Mouse (Mus musculus): ENCODE data around the gene Des. TPM values are rescaled to one million over a fixed set of nuclear protein-coding genes. Genes with fewer than 3 reads are reported as not detected.

Des gene
- polyA plus RNA-seq, 1 experiment from 2014 or later: 1.5 TPM

- H3K4me1 ChIP-seq: peaks cover 9% of the 10 kb centered on the region
- H3K27ac ChIP-seq: no peak overlapping the region
- no peak overlapping the region for H3K9ac ChIP-seq
- H3K9me3 ChIP-seq: no peaks in the 10 kb centered on the region
- 73% methylated on average over 13 of the region's 13 CpGs for WGBS
- ATAC-seq (replicated peaks): no peak
- H3K36me3 ChIP-seq (replicated peaks): no peaks in the 10 kb centered on the region
- H3K4me2 ChIP-seq: no peak overlapping the region
- peaks cover 38% of the 10 kb centered on the region for H3K27me3 ChIP-seq (replicated peaks)
- H3K4me3 ChIP-seq: no peak overlapping the region
These were observed 783 bp upstream of the Des start for GRCm38 (mm10) chr1:75359346-75359745.

DNA sequence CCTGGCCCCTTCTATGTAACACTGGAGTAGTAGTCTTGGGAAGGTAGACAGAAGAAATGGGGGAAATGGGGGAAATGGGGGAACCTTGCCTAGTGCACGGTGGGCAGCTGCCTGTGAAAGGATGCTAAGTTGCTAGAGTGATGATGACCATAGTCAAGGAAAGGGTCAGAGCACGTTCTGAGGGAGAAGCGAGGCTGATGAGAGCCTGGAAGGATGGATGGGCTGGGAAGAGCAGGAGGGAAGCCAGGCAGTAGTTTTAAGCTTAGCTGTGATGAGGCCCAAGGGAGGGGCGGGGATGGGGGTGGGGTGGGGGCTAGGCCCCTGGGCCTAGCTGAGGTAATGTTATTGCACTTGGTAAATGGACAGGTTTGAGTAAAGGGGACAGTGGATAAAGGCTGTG lies 994 bp downstream of the Des start:
- Histone ChIP-seq H3K4me1 (peaks cover 9% of the 10 kb centered on the region), H3K27me3 (replicated peaks) (peaks cover 38% of the 10 kb centered on the region), H3K36me3 (replicated peaks) (no peaks in the 10 kb centered on the region), H3K9ac (no peak overlapping the region), H3K27ac (no peak overlapping the region), H3K9me3 (no peaks in the 10 kb centered on the region), H3K4me2 (no peak overlapping the region), H3K4me3 (no peak overlapping the region)
- 51% methylated on average over 4 of the region's 4 CpGs for WGBS
- ATAC-seq (replicated peaks): no peak

DNA sequence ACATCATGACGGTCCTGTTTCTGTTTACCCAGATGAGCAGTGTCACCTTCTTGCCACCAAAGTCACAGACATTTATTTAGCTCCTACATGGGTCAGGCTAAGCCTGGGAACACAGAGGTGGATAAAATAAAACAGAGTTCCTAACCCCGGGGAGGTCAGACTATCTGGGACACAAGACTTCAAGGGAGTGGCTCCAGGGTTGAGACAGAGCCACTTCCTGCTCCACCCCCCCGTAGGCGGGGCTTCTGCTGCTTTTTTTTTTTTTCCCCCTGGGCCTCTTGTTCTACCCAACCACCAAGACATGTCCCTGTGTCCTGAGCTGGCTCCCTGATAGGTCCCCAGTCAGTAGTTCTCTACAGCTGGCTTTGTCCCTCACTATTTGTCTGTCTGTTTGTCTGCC lies 1.6 kb downstream of the Des start:
- peaks cover 38% of the 10 kb centered on the region for H3K27me3 ChIP-seq (replicated peaks)

DNA sequence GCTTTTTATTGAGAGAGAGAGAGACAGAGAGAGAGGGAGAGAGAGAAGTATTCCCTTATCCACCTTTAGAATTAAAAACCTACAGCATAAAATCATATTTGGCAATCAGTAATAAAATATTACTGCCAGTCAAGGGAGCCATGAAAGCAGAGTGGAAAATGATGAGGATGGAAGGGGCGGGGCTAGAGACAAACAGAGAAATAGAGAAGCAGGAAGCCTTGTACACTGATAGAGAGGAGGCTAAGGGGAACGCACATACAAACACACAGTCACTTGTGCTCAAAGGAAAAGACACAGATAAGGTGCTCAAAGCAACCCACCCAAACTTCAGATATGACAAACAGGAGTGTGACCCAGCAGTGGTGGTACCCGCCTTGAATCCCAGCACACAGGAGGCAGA lies 3.7 kb downstream of the Des start:
- no peaks in the 10 kb centered on the region for H3K36me3 ChIP-seq (replicated peaks)
- ATAC-seq (replicated peaks): no peak
- WGBS: 87% methylated on average over 3 of the region's 3 CpGs
- H3K27me3 ChIP-seq (replicated peaks): peaks cover 28% of the 10 kb centered on the region
- no peak overlapping the region for H3K27ac ChIP-seq
- no peak overlapping the region for H3K4me2 ChIP-seq
- peaks cover 9% of the 10 kb centered on the region for H3K4me1 ChIP-seq
- no peak overlapping the region for H3K4me3 ChIP-seq
- no peaks in the 10 kb centered on the region for H3K9me3 ChIP-seq
- no peak overlapping the region for H3K9ac ChIP-seq

More for the DNA sequence above, 1.6 kb downstream of the Des start:
- no peaks in the 10 kb centered on the region for H3K36me3 ChIP-seq (replicated peaks)
- H3K9ac ChIP-seq: no peak overlapping the region
- WGBS: 46% methylated on average over 4 of the region's 4 CpGs
- peaks cover 9% of the 10 kb centered on the region for H3K4me1 ChIP-seq
- H3K27ac ChIP-seq: no peak overlapping the region
- ATAC-seq (replicated peaks): no peak
- H3K4me3 ChIP-seq: no peak overlapping the region
- no peak overlapping the region for H3K4me2 ChIP-seq
- H3K9me3 ChIP-seq: no peaks in the 10 kb centered on the region

DNA sequence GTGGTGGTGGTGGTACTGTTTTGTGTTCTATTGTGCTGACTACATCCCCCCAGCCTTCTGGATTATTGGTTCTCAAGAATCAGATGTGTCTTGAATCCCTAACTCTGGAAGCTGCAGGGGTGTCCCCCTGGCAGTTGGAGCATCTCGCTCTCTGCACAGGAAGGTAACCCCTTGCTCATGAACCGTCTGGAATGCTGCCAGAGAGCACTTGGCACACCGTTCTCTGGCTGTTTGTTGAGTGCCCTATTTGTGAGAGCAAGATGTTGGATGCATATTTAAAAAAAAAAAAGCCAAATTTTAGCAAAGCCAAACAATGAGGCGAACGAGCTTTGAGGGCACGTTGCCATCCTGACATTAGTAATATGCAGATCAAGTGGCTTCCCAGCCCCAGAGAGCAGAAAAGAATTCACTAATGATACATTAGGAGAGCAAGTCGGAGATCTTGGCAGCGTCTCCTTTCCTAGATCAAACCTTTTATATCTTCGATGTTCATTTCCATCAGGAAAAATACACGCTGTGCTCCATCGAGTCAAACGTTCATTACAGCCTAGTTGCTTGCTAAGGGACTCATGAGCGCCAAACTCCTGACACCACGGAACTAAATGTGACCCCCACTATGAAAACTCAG lies 5.5 kb downstream of the Des start:
- Histone ChIP-seq H3K36me3 (replicated peaks) (no peaks in the 10 kb centered on the region), H3K27ac (no peak overlapping the region), H3K4me2 (no peak overlapping the region), H3K27me3 (replicated peaks) (peaks cover 11% of the 10 kb centered on the region), H3K9ac (no peak overlapping the region), H3K9me3 (no peaks in the 10 kb centered on the region), H3K4me1 (peaks cover 2% of the 10 kb centered on the region), H3K4me3 (no peak overlapping the region)
- 56% methylated on average over 14 of the region's 14 CpGs for WGBS
- no peak for ATAC-seq (replicated peaks)

- Histone ChIP-seq H3K4me1 (peaks cover 11% of the 10 kb centered on the region), H3K4me3 (no peak overlapping the region), H3K9me3 (no peaks in the 10 kb centered on the region), H3K27ac (no peak overlapping the region), H3K4me2 (no peak overlapping the region), H3K9ac (no peak overlapping the region), H3K36me3 (replicated peaks) (no peaks in the 10 kb centered on the region), H3K27me3 (replicated peaks) (0 out of 2 replicates have a peak, but pooled peaks cover 3% of the 10 kb centered on the region)
- no peak for ATAC-seq (replicated peaks)
- 48% methylated on average over 25 of the region's 25 CpGs for WGBS
These were observed 9.3 kb downstream of the Des start for GRCm38 (mm10) chr1:75369360-75369983.

DNA sequence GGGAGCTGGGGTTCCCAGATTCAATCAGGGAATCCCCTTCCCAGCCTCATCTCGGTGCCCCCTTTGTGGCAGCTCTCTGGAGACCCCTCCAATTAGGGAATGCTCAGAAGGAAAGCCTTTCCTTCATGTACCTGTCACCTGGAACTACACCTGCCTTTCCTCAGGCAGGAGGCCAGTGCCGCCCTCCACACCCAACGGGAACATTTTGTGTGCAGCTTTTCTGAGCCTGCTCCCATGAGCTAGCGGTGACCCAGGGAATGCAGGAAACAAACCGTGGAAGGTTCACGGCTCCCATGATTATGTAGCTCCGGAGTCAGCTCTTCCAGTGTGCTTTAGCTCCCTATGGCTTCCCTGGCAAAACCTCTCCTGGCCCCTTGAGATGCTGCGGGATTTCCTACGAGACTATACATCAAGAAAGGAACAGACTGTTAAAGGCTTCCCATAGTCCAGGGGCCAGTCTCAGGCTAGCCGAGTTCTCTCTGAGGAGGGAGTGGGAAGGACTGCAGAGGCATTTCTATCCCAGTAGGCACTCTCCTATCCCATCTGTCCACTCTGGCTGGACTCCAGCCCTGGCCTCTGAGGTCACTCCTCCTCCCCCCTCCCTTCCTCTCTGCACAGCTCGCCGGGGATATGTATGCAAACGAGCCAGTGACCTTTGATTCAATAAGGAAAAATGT lies 10.0 kb downstream of the Des start:
- Histone ChIP-seq H3K4me1 (peaks cover 16% of the 10 kb centered on the region), H3K9ac (no peak overlapping the region), H3K27ac (no peak overlapping the region), H3K27me3 (replicated peaks) (0 out of 2 replicates have a peak, but pooled peaks cover 4% of the 10 kb centered on the region), H3K4me2 (no peak overlapping the region), H3K4me3 (no peak overlapping the region), H3K9me3 (no peaks in the 10 kb centered on the region), H3K36me3 (replicated peaks) (no peaks in the 10 kb centered on the region)
- 43% methylated on average over 13 of the region's 13 CpGs for WGBS
- no peak for ATAC-seq (replicated peaks)

- WGBS: 54% methylated on average over 13 of the region's 13 CpGs
- ATAC-seq (replicated peaks): no peak
- peaks cover 11% of the 10 kb centered on the region for H3K27me3 ChIP-seq (replicated peaks)
- H3K36me3 ChIP-seq (replicated peaks): no peaks in the 10 kb centered on the region
- H3K27ac ChIP-seq: no peak overlapping the region
- no peak overlapping the region for H3K4me3 ChIP-seq
- no peaks in the 10 kb centered on the region for H3K9me3 ChIP-seq
- H3K4me1 ChIP-seq: peaks cover 23% of the 10 kb centered on the region
- H3K9ac ChIP-seq: no peak overlapping the region
- H3K4me2 ChIP-seq: no peak overlapping the region
These were observed 11.4 kb downstream of the Des start for GRCm38 (mm10) chr1:75371317-75372095.

- 81% methylated on average over 3 of the region's 3 CpGs for WGBS
- H3K4me2 ChIP-seq: no peak overlapping the region
- no peak overlapping the region for H3K9ac ChIP-seq
- peak overlapping the region; percentile 55; the same call in 1 of the 2 replicates for H3K27ac ChIP-seq
- H3K36me3 ChIP-seq (replicated peaks): no peaks in the 10 kb centered on the region
- no peaks in the 10 kb centered on the region for H3K9me3 ChIP-seq
- no peak overlapping the region for H3K4me3 ChIP-seq
- no peak for ATAC-seq (replicated peaks)
- H3K27me3 ChIP-seq (replicated peaks): peaks cover 16% of the 10 kb centered on the region
- H3K4me1 ChIP-seq: peaks cover 23% of the 10 kb centered on the region
These were observed 12.3 kb downstream of the Des start for GRCm38 (mm10) chr1:75372450-75372849.

GRCm38 (mm10) chr1:75373276-75373675 lies 13.1 kb downstream of the Des start:
- H3K9ac ChIP-seq: no peak overlapping the region
- no peaks in the 10 kb centered on the region for H3K36me3 ChIP-seq (replicated peaks)
- no peak overlapping the region for H3K4me3 ChIP-seq
- no peaks in the 10 kb centered on the region for H3K9me3 ChIP-seq
- H3K27me3 ChIP-seq (replicated peaks): peaks cover 19% of the 10 kb centered on the region
- no peak for ATAC-seq (replicated peaks)
- H3K27ac ChIP-seq: peak overlapping the region; percentile 55
- WGBS: 22% methylated on average over 3 of the region's 3 CpGs
- H3K4me2 ChIP-seq: no peak overlapping the region
- peaks cover 23% of the 10 kb centered on the region for H3K4me1 ChIP-seq

GRCm38 (mm10) chr1:75374950-75375936 lies 15.1 kb downstream of the Des start, which contains the start of gene Speg:
Gene Speg, plus strand, starts transcription at chr1:75375297.
- 9% methylated on average over 54 of the region's 57 CpGs for WGBS
- Histone ChIP-seq H3K4me3 (peak within 1 kb of the TSS; percentile 12; the same call in 1 of the 2 replicates), H3K27me3 (replicated peaks) (peaks cover 21% of the 10 kb centered on the region), H3K9me3 (no peaks in the 10 kb centered on the region), H3K9ac (peak within 1 kb of the TSS; percentile 13; the same call in 1 of the 2 replicates), H3K27ac (no peak within 1 kb of the TSS), H3K4me1 (peaks cover 23% of the 10 kb centered on the region), H3K36me3 (replicated peaks) (no peaks in the 10 kb centered on the region), H3K4me2 (peak within 1 kb of the TSS; percentile 44)
- ATAC-seq (replicated peaks): peak; percentile 51
